Mouse (Mus musculus) ES-E14 (cell line): ENCODE data around the gene Rora. TPM values are rescaled to one million over a fixed set of nuclear protein-coding genes. Genes with fewer than 3 reads are reported as not detected.

ENCODE experiments used
- DNase-seq: peaks from one replicate; pipeline ENCODE4 v3.0.0-alpha.2; 2013; ENCODE audit warnings: low read depth, low spot score
- H3K27ac ChIP-seq: 2 replicates; pipeline ENCODE4 v1.5.1; 2012; ENCODE audit warnings: low read depth, mild to moderate bottlenecking, low read length, moderate library complexity, mixed read lengths; ENCODE audit not compliant: poor library complexity, insufficient read depth, severe bottlenecking
- H3K36me3 ChIP-seq: 2 replicates; pipeline ENCODE4 v1.6.1; 2012; ENCODE audit warnings: mild to moderate bottlenecking, low read length, moderate library complexity, mixed read lengths; ENCODE audit not compliant: control insufficient read depth, poor library complexity, insufficient read depth, severe bottlenecking
- H3K4me1 ChIP-seq, 2 experiments: fragments of 150-350 bp in 1 of 2; sonication (generic) in 1 of 2; 2 replicates each; pipeline ENCODE4 v1.6.1; 2012; ENCODE audit warnings: low read length in 2 of 2, mild to moderate bottlenecking in 1 of 2, mixed read lengths in 1 of 2; ENCODE audit not compliant: control insufficient read depth in 2 of 2, insufficient read depth in 2 of 2, poor library complexity in 1 of 2
- H3K4me3 ChIP-seq, 2 experiments: fragments of 150-350 bp in 1 of 2; sonication (generic) in 1 of 2; 2 replicates each; pipeline ENCODE4 v1.5.1; 2012; ENCODE audit warnings: low read length in 2 of 2, low read depth in 1 of 2, mild to moderate bottlenecking in 1 of 2, mixed read lengths in 1 of 2; ENCODE audit not compliant: insufficient read depth in 1 of 2, poor library complexity in 1 of 2, severe bottlenecking in 1 of 2
- H3K9ac ChIP-seq: 2 replicates; pipeline ENCODE4 v1.6.1; 2012; ENCODE audit warnings: low read depth, mild to moderate bottlenecking, low read length, mixed read lengths; ENCODE audit not compliant: poor library complexity, insufficient read depth, severe bottlenecking
- H3K9me3 ChIP-seq: fragments of 150-350 bp; sonication (generic); 2 replicates; pipeline ENCODE4 v1.6.1; 2012; ENCODE audit warnings: low read depth, mild to moderate bottlenecking, low read length; ENCODE audit not compliant: control insufficient read depth, insufficient read depth
- CHD2 ChIP-seq: IDR thresholded peaks from 2 replicates; pipeline ENCODE4 v1.6.1; 2014; ENCODE audit warnings: mild to moderate bottlenecking, low read depth, low read length, inconsistent platforms
- HCFC1 ChIP-seq: IDR thresholded peaks from 2 replicates; pipeline ENCODE4 v1.6.1; 2012; ENCODE audit warnings: low read length, inconsistent platforms, borderline replicate concordance; ENCODE audit not compliant: insufficient read depth
- MAFK ChIP-seq: IDR thresholded peaks from 2 replicates; pipeline ENCODE4 v1.6.1; 2014; ENCODE audit warnings: mild to moderate bottlenecking, low read depth, low read length, inconsistent platforms; ENCODE audit not compliant: insufficient read depth
- ZC3H11A ChIP-seq: IDR thresholded peaks from 2 replicates; pipeline ENCODE4 v1.6.1; 2012; ENCODE audit warnings: low read depth, mild to moderate bottlenecking, inconsistent platforms, low read length, borderline replicate concordance
- ZNF384 ChIP-seq: IDR thresholded peaks from 2 replicates; pipeline ENCODE4 v1.6.1; 2012; ENCODE audit warnings: low read depth, low read length, inconsistent platforms
- in situ Hi-C, 2 experiments: fragments of 600-800 bp; cut with MboI; formaldehyde crosslinking; loops; one replicate each; pipeline ENCODE4 v1.15.1; 2025; ENCODE audit warnings: low sequenced_read_pairs in 2 of 2, inconsistent platforms in 1 of 2; ENCODE audit not compliant: unreplicated experiment in 2 of 2
- total RNA-seq: library from RNA; depleted of rRNA; stranded (reverse); fragments of 300-350 nt; gene quantifications from 2 replicates; pipeline ENCODE4 v1.2.3, GENCODE M21; 2012

Gene Rora
- total RNA-seq, 1 experiment: 2.1 TPM

- Histone ChIP-seq H3K4me1 (no peaks in the 10 kb centered on the region), H3K9me3 (no peaks in the 10 kb centered on the region), H3K36me3 (no peaks in the 10 kb centered on the region), H3K9ac (no peak overlapping the region), H3K4me3 (no peak overlapping the region), H3K27ac (no peak overlapping the region)
- in situ Hi-C loops: no loop called here
- no peak for DNase-seq
- no peak for TF ChIP-seq CHD2
- no peak for TF ChIP-seq HCFC1
- no peak for TF ChIP-seq ZC3H11A
- no peak for TF ChIP-seq ZNF384
- no peak for TF ChIP-seq MAFK
Observed at GRCm38 (mm10) chr9:68970074-68970473, 316.5 kb downstream of the Rora start.

- Histone ChIP-seq H3K27ac (no peak overlapping the region), H3K4me3 (no peak overlapping the region), H3K9me3 (no peaks in the 10 kb centered on the region), H3K36me3 (no peaks in the 10 kb centered on the region), H3K9ac (no peak overlapping the region), H3K4me1 (no peaks in the 10 kb centered on the region)
- in situ Hi-C loops: no loop called here
- TF ChIP-seq ZNF384 (no peak), MAFK (no peak), HCFC1 (no peak), ZC3H11A (no peak), CHD2 (no peak)
- DNase-seq: no peak
Observed at GRCm38 (mm10) chr9:68972277-68972676, 318.7 kb downstream of the Rora start.

- in situ Hi-C loops: no loop called here
- no peak overlapping the region for H3K9ac ChIP-seq
- H3K4me3 ChIP-seq: no peak overlapping the region
- no peaks in the 10 kb centered on the region for H3K4me1 ChIP-seq
- H3K9me3 ChIP-seq: no peaks in the 10 kb centered on the region
- no peak overlapping the region for H3K27ac ChIP-seq
- H3K36me3 ChIP-seq: no peaks in the 10 kb centered on the region
- TF ChIP-seq ZC3H11A (no peak), ZNF384 (no peak)
- no peak for DNase-seq
Observed at GRCm38 (mm10) chr9:68974517-68974916, 320.9 kb downstream of the Rora start.

GRCm38 (mm10) chr9:68976136-68976535 lies 322.6 kb downstream of the Rora start:
- Histone ChIP-seq H3K4me3 (no peak overlapping the region), H3K27ac (no peak overlapping the region), H3K9me3 (no peaks in the 10 kb centered on the region), H3K9ac (no peak overlapping the region), H3K36me3 (no peaks in the 10 kb centered on the region), H3K4me1 (no peaks in the 10 kb centered on the region)
- no peak for TF ChIP-seq CHD2
- TF ChIP-seq ZC3H11A: no peak
- no peak for TF ChIP-seq MAFK
- no peak for TF ChIP-seq ZNF384
- no peak for TF ChIP-seq HCFC1
- in situ Hi-C loops: no loop called here
- DNase-seq: no peak

GRCm38 (mm10) chr9:68976851-68977250 lies 323.3 kb downstream of the Rora start:
- DNase-seq: no peak
- no peak overlapping the region for H3K27ac ChIP-seq
- no peaks in the 10 kb centered on the region for H3K9me3 ChIP-seq
- in situ Hi-C loops: no loop called here
- H3K9ac ChIP-seq: no peak overlapping the region
- no peaks in the 10 kb centered on the region for H3K4me1 ChIP-seq
- H3K4me3 ChIP-seq: no peak overlapping the region
- H3K36me3 ChIP-seq: no peaks in the 10 kb centered on the region
- no peak for TF ChIP-seq HCFC1
- TF ChIP-seq CHD2: no peak
- TF ChIP-seq MAFK: no peak
- TF ChIP-seq ZC3H11A: no peak
- TF ChIP-seq ZNF384: no peak
